In genomic region chr6:51272136-51272736, GRCm38 (mm10) we compare ENCODE assay signal across 12 mouse cellular contexts.
DNase-seq lines count a peak whose midpoint lies in the region; ATAC-seq lines count a peak whose summit lies in the region.
"Had no signal": no experiment of that assay in that cellular context is flagged by ENCODE, and none has a peak within 500 bp of the region (broad histone marks: within the 10 kb centered on the region; RNA-seq: fewer than 3 reads in every experiment).

No protein-coding gene starts in this region.

- H3K4me1 ChIP-seq in midbrain, embryonic 14.5 days (ENCODE audit: control insufficient read depth, insufficient read depth, low read length) = peaks cover 15% of the 10 kb centered on the region

- no peak overlapping the region for H3K4me3 ChIP-seq in midbrain, embryonic 14.5 days (replicated peaks; ENCODE audit: low read depth, low read length)
- H3K4me3 ChIP-seq: erythroblast, embryonic 14.5 days had no signal

- 74% methylated on average over 19 of the region's 19 CpGs for WGBS in midbrain, embryonic 14.5 days

- peak overlapping the region; percentile 61 for H3K27ac ChIP-seq in midbrain, embryonic 14.5 days (replicated peaks; ENCODE audit: low read depth, low read length)

- no peak overlapping the region for H3K9ac ChIP-seq in midbrain, embryonic 14.5 days (replicated peaks; ENCODE audit: low read length)

- no peaks in the 10 kb centered on the region for H3K27me3 ChIP-seq in midbrain, embryonic 14.5 days (ENCODE audit: control insufficient read depth, insufficient read depth, low read length)
- H3K27me3 ChIP-seq: CH12.LX had no signal

- ATAC-seq in midbrain, embryonic 14.5 days (ENCODE audit: low FRiP score, low TSS enrichment) = no peak

- H3K4me2 ChIP-seq in midbrain, embryonic 14.5 days (ENCODE audit: low read length) = peak overlapping the region; percentile 20; the same call in 1 of the 2 replicates

- H3K36me3 ChIP-seq in midbrain, embryonic 14.5 days (ENCODE audit: control insufficient read depth, insufficient read depth, low read length) = no peaks in the 10 kb centered on the region

- peak; percentile 15 for DNase-seq in thymus, postnatal 14 days
- DNase-seq in thymus, postnatal 0 days (ENCODE audit: low spot score) = no peak
- peak; percentile 16 for DNase-seq in liver
- DNase-seq in midbrain, embryonic 14.5 days = peak; percentile 42
- DNase-seq in urinary bladder, postnatal 10 days (ENCODE audit: low spot score) = no peak
- DNase-seq in gastrocnemius, adult 8-10 months (ENCODE audit: low spot score in 2 of 2) = no peak
- no peak for DNase-seq in frontal cortex, postnatal 25 days (ENCODE audit: low spot score in 2 of 2)
- DNase-seq: gastrocnemius, postnatal 36 days; heart, postnatal 10 days; kidney, postnatal 25 days had no signal

- H3K9me3 ChIP-seq in midbrain, embryonic 14.5 days (ENCODE audit: control insufficient read depth, low read length) = no peaks in the 10 kb centered on the region

Comparison
In these comparisons a context has a peak if more than half of its experiments do, and no peak if none do; other contexts are left out.
1. DNase-seq: peak in thymus, postnatal 14 days (single experiment), liver (single experiment) and midbrain, embryonic 14.5 days (single experiment); none in thymus, postnatal 0 days (single experiment), urinary bladder, postnatal 10 days (single experiment), gastrocnemius, adult 8-10 months (0 of 2) and frontal cortex, postnatal 25 days (0 of 2).